Mouse (Mus musculus) forebrain, embryonic 16.5 days (tissue): ENCODE data around the gene Fscn2. TPM values are rescaled to one million over a fixed set of nuclear protein-coding genes. Genes with fewer than 3 reads are reported as not detected.
"Not testable (repeated sequence)": the region's sequence is repeated elsewhere in the genome, so short reads cannot be mapped to it uniquely, and the experiment has no call there.

Source experiments
- ATAC-seq: fragments of 200-750 bp; cut with Nextera tagmentation; 2 replicates; pipeline ENCODE4 v1.8.0; 2017; ENCODE audit warnings: mild to moderate bottlenecking, moderate library complexity
- H3K27ac ChIP-seq: fragments of 300-500 bp; sonication (generic); 2 replicates; pipeline ENCODE4 v1.5.1; 2014; ENCODE audit warnings: low read length, control low read depth
- H3K27me3 ChIP-seq: fragments of 300-500 bp; sonication (generic); replicated peaks from 2 replicates; pipeline ENCODE4 v1.6.1; 2014; ENCODE audit warnings: low read length; ENCODE audit not compliant: control insufficient read depth, insufficient read depth
- H3K36me3 ChIP-seq: fragments of 300-500 bp; sonication (generic); 2 replicates; pipeline ENCODE4 v1.6.1; 2014; ENCODE audit not compliant: control insufficient read depth, insufficient read depth
- H3K4me1 ChIP-seq: fragments of 300-500 bp; sonication (generic); replicated peaks from 2 replicates; pipeline ENCODE4 v1.6.1; 2014; ENCODE audit warnings: low read length; ENCODE audit not compliant: control insufficient read depth, insufficient read depth
- H3K4me2 ChIP-seq: fragments of 300-500 bp; sonication (generic); 2 replicates; pipeline ENCODE4 v1.6.1; 2014; ENCODE audit warnings: mild to moderate bottlenecking, low read length, control low read depth
- H3K4me3 ChIP-seq: fragments of 300-500 bp; sonication (generic); replicated peaks from 2 replicates; pipeline ENCODE4 v1.5.1; 2014; ENCODE audit warnings: mild to moderate bottlenecking, low read length, control low read depth
- H3K9ac ChIP-seq: fragments of 300-500 bp; sonication (generic); replicated peaks from 2 replicates; pipeline ENCODE4 v1.6.1; 2014; ENCODE audit warnings: low read depth, low read length, control low read depth
- H3K9me3 ChIP-seq: fragments of 300-500 bp; sonication (generic); 2 replicates; pipeline ENCODE4 v1.6.1; 2016; ENCODE audit warnings: low read length; ENCODE audit not compliant: control insufficient read depth
- WGBS: fragments of 180-500 bp; shearing (Covaris S2); extraction: QIAGEN DNeasy Blood & Tissue Kit; methylation state at CpG from one replicate; pipeline ENCODE4 v1.1.7; 2014; 5-methylcytosine and 5-hydroxymethylcytosine counted together
- polyA plus RNA-seq: library from polyadenylated mRNA; unstranded; fragments of >200 nt; fragmentation: Nextera tagmentation; extraction: Ambion mirVana; gene quantifications from 2 replicates; pipeline ENCODE4 v1.2.1, GENCODE M21; 2015

Gene Fscn2
- polyA plus RNA-seq, 1 experiment from 2014 or later: 1.5 TPM

DNA sequence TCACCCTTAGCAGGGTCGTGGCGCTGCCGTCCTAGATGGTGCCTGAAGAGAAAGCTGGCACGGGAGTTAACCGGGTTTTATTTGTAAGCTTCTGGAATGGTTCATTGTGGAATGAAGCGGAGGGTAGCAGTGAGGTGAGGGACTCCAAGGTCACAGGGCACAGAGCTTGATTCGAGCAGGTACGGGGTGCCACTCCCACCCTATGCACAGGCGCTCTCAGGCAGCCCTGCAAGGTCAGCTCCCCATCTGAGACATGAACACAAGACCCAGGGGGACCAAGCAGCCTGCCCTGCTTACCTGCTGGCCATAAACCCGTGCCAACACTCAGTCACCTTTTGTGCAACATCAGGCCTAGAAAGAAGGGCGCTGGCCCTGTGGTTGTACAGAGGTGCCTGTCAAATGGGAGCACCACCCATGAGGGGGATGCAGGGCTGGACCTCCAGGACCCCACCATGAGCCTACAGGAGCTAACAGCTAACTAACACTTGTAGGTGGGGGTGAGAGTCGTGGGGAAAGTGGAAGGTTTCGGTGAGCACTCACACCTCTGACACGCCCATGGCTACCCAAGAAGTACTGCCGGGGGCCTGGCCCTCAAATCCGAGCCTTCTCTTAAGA, 11.9 kb upstream of the Fscn2 start:
- peaks cover 34% of the 10 kb centered on the region for H3K4me1 ChIP-seq
- peak overlapping the region; percentile 98 for H3K4me2 ChIP-seq
- H3K27ac ChIP-seq: peak overlapping the region; percentile 100
- peak overlapping the region; percentile 100 for H3K9ac ChIP-seq
- peak overlapping the region; percentile 97 for H3K4me3 ChIP-seq
- 0 out of 2 replicates have a peak, but pooled peaks have one; percentile 1 for ATAC-seq
- H3K27me3 ChIP-seq: no peaks in the 10 kb centered on the region
- no peaks in the 10 kb centered on the region for H3K9me3 ChIP-seq
- H3K36me3 ChIP-seq: peaks cover 4% of the 10 kb centered on the region; the same call in 1 of the 2 replicates
- WGBS: 3% methylated on average over 16 of the region's 16 CpGs

DNA sequence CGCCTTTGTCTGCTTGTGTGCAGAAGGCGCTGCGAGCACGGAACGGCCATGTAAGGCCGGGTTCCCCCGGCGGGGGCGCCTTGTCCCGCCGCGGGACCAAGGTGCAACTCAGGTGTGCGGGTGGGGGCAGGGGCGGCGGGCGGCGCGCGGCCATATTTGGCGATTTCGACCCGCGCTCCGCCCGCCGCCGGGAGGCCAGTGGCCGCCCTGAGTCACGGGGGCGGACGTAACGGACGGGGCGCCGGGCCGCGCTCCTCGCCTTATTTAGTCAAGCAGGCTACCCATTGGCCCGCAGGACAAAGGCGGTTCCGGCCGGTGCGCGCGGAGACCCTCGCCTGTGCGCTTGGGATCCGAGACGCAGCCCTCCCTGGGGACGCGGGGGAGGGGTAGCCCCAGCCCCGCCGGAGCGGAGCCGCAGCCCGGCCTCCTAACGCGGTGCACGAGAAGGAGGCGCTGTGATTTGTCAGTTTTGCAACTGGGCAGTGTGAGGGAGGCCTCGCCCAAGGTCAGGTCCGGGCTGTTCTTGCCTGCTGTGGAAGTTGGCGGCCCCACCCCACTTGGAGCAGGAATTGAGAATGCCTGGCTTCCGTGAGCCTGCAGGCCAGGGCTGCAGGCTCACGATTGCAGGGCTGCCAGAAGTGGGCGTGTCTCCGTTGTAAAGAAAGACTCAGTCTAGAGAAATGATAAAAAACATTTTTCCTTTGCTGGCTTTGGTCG, 11.2 kb upstream of the Fscn2 start:
- H3K4me3 ChIP-seq: peak overlapping the region; percentile 97

DNA sequence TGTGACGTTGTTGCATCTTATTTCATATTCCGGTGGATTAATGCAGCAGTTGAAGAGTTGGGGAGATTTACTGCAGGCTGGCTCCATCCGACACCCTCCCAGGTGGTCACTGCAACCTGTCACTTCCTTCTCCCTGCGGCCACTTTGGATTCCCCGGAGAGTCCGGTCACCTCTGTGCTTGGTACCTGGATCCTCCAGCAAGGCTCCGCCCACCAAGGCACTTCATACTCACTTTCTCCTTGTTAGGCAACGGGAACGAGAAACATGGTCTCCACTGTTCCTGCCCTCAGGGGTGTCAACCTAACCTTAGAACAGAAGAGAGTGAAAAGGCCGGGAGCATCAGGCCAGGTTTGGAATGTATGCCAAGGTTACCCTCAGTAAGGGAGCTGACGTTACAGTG, 10.6 kb upstream of the Fscn2 start:
- 21% methylated on average over 11 of the region's 11 CpGs for WGBS
- ATAC-seq: no peak

More for the DNA sequence above, 11.2 kb upstream of the Fscn2 start:
- peaks cover 4% of the 10 kb centered on the region; the same call in 1 of the 2 replicates for H3K36me3 ChIP-seq
- H3K27me3 ChIP-seq: no peaks in the 10 kb centered on the region
- WGBS: 0% methylated on average over 67 of the region's 68 CpGs
- H3K4me2 ChIP-seq: peak overlapping the region; percentile 98
- peak overlapping the region; percentile 100 for H3K27ac ChIP-seq
- peak; percentile 58 for ATAC-seq
- no peaks in the 10 kb centered on the region for H3K9me3 ChIP-seq
- peak overlapping the region; percentile 100 for H3K9ac ChIP-seq
- H3K4me1 ChIP-seq: peaks cover 31% of the 10 kb centered on the region

DNA sequence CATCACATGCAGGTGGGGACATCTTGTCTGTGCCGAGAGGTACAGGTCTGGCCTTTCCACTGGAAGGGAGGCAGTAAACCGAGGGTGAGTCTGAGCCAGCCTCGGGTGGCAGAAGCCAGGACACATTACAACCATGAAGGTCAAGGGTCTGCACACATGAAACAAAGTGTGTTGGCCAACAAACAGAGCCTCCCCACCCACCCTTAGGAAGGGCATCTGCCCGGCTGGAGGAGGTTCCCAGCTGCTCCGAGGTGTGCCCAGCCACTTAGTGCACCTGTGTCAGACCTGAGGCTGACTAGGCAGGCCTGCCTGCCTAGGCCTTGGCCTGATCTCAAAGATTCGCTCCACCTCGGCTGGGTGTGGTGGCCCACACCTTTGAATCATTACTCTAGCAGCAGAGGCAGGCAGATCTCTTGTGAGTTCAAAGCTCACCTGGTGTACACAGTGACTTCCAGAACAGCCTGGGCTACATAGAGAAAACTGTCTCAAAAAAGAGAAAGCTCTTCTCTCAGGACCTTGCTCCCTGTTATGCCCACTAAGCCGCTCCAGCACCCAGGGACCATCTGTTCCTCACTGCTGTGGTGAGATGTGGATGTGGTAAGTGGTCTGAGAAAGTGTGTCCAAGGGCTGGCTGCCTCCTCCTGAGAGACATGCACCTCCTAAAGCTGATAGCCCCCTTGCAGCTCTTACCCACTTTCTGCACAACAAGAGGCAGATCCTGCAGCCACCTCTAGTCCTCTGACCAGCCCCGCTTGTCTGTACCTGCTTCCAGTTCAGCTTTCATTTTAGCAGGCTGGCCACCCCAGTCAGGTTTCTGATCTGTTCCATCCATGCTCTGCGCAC, 9.9 kb upstream of the Fscn2 start:
- Histone ChIP-seq H3K27ac (peak overlapping the region; percentile 100), H3K36me3 (no peaks in the 10 kb centered on the region), H3K9me3 (no peaks in the 10 kb centered on the region), H3K27me3 (no peaks in the 10 kb centered on the region), H3K4me1 (peaks cover 27% of the 10 kb centered on the region), H3K4me2 (peak overlapping the region; percentile 98), H3K9ac (no peak overlapping the region), H3K4me3 (no peak overlapping the region)
- 86% methylated on average over 10 of the region's 10 CpGs for WGBS
- no peak for ATAC-seq

More for the DNA sequence above, 10.6 kb upstream of the Fscn2 start:
- H3K4me3 ChIP-seq: peak overlapping the region; percentile 97
- peak overlapping the region; percentile 98 for H3K4me2 ChIP-seq
- H3K36me3 ChIP-seq: no peaks in the 10 kb centered on the region
- H3K27me3 ChIP-seq: no peaks in the 10 kb centered on the region
- H3K9me3 ChIP-seq: no peaks in the 10 kb centered on the region
- peak overlapping the region; percentile 100 for H3K27ac ChIP-seq
- H3K4me1 ChIP-seq: peaks cover 27% of the 10 kb centered on the region
- peak overlapping the region; percentile 100 for H3K9ac ChIP-seq

DNA sequence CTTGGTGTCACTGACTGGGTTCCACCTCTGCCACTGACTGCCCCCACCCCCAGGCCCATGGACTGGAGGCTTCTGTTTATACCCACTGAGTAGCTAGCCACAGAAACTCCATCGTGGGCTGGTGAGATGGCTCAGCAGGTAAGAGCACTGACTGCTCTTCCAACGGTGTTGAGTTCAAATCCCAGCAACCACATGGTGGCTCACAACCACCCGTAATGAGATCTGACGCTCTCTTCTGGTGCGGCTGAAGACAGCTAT, 9.3 kb upstream of the Fscn2 start:
- not testable (repeated sequence) for H3K27me3 ChIP-seq, H3K9ac ChIP-seq, ATAC-seq, H3K36me3 ChIP-seq, H3K4me2 ChIP-seq, H3K9me3 ChIP-seq, H3K4me3 ChIP-seq
- Histone ChIP-seq H3K4me1 (peaks cover 27% of the 10 kb centered on the region), H3K27ac (peak overlapping the region; percentile 60; the same call in 1 of the 2 replicates)
- 90% methylated on average over 5 of the region's 5 CpGs for whole genome bisulfite sequencing

DNA sequence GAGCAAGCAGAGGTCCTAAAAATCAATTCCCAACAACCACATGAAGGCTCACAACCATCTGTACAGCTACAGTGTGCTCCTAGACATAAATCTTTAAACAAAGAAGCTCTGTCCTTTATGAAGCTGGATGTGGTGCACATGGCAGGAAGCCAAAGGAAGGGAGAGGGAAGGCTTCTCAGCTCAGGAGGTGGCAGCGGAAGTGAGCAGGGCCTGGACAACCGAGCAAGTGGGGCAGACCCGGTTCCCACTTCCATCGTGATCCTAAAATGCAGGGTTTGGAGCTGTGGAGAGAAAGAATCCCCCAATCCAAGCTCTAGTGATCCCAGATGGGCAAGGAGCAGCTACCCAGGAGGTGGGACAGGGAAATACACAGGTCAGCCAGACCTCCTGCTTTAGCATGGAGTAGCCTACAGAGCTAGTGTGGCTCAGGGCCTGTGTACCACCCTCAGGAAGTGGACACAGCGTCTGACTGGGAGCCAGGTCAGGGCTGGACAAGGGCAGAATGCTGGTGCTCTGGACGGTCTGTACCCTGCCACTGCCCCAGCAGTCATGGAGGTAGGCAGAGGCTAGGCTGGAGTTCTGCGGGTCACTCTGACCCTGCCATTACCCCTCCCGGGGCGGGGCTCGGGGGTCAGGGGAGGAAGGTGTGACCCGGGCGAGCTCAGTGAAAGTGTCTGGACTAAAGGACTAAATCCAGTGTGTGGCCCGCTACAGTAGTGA, 8.6 kb upstream of the Fscn2 start:
- 63% methylated on average over 13 of the region's 13 CpGs for WGBS
- Histone ChIP-seq H3K36me3 (no peaks in the 10 kb centered on the region), H3K4me2 (no peak overlapping the region), H3K27me3 (no peaks in the 10 kb centered on the region), H3K9me3 (no peaks in the 10 kb centered on the region), H3K4me3 (no peak overlapping the region), H3K27ac (peak overlapping the region; percentile 60), H3K4me1 (peaks cover 34% of the 10 kb centered on the region), H3K9ac (peak overlapping the region; percentile 34; the same call in 1 of the 2 replicates)
- ATAC-seq: no peak

DNA sequence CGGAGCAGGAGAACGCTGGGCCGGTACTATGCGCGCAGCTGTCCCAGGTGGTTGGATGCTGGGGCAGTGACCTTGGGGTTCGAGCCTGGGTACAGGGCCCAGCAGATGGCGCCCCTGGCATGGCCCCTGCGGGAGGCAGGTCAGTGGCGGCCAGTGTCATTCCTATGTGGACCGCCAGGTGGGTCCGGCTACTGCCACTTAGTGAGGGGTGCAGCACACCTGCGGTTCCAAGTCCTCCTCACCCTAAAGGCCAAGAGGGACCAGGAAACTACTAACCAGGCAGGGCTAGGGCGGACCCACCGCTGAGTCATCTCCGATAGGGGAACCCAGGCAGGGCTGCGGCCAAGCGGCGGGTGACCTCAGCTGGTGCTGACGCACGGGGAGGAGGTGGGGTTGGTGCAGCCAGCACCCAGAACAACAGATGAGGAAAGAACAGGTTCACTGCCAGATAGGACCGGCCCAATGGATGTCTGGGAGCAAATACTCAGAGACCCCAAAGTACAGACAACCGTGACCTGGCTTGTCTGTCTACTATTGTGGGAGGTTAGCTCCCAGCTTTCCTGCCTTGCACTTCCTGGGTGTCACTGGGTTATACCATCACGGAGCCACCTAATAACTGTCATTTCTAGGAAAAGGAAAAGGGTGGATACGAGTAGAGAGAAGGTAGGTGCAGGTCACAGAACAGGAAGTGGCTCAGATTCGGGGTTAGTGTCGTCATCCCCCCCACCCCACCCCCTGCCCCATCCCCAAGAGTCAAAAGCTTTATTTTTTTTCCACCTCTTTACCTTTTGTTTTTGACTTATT, 7.6 kb upstream of the Fscn2 start:
- Histone ChIP-seq H3K9me3 (no peaks in the 10 kb centered on the region), H3K4me2 (no peak overlapping the region), H3K4me3 (no peak overlapping the region), H3K36me3 (no peaks in the 10 kb centered on the region), H3K9ac (no peak overlapping the region), H3K27ac (no peak overlapping the region), H3K27me3 (no peaks in the 10 kb centered on the region), H3K4me1 (peaks cover 43% of the 10 kb centered on the region)
- 29% methylated on average over 26 of the region's 26 CpGs for WGBS
- ATAC-seq: no peak

DNA sequence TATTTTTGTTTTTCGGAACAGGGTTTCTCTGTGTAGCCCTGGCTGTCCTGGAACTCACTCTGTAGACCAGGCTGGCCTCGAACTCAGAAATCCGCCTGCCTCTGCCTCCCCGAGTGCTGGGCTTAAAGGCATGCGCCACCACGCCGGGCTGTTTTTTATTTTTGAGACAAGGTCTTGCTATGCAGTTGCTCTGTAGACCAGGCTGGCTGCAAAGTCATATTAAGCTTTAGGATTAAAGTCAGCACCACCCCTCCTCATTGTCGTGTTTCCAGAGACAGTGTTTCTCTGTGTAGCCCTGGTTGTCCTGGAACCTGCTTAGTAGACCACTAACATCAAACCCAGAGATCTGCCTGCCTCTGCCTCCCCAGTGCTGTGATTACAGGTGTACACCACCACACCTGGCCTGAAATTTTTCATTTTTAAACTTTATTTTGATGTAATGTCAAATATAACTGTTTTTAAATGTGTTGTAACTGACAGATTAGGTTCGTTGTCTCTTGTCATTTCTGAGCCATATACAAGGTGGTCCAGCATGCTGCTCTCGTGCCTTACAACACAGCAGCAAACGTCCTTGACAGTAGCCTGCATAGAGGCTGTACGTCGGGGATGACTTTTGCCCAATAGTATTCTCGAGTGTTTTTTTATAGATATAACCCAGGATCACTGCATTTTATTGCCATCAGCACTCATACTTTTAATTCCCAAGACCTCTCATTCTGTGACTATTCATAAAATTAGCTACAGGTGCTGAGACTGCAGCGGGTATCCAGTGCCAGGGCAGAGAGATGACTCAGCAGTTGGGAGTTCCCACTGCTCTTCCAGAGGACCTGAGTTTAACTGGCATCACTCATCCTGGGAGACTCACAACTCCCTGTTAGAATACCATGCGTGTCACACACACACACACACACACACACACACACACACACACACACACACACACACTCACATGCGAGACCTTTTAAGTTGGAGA, 6.7 kb upstream of the Fscn2 start:
- Histone ChIP-seq H3K4me1 (peaks cover 50% of the 10 kb centered on the region), H3K4me2 (no peak overlapping the region), H3K27ac (no peak overlapping the region), H3K9me3 (no peaks in the 10 kb centered on the region), H3K27me3 (no peaks in the 10 kb centered on the region), H3K9ac (no peak overlapping the region), H3K36me3 (no peaks in the 10 kb centered on the region), H3K4me3 (no peak overlapping the region)
- no peak for ATAC-seq
- WGBS: 90% methylated on average over 17 of the region's 17 CpGs
